Mouse (Mus musculus): ENCODE measurements around the gene Mob2. TPM values are rescaled to one million over a fixed set of nuclear protein-coding genes. Genes with fewer than 3 reads are reported as not detected.
A peak's percentile ranks its signal among the peaks of the same experiment; 100 is the strongest.

Mob2 gene
- total RNA-seq, 2 experiments from 2014 or later, result 52.2 to 53.1 TPM

DNA sequence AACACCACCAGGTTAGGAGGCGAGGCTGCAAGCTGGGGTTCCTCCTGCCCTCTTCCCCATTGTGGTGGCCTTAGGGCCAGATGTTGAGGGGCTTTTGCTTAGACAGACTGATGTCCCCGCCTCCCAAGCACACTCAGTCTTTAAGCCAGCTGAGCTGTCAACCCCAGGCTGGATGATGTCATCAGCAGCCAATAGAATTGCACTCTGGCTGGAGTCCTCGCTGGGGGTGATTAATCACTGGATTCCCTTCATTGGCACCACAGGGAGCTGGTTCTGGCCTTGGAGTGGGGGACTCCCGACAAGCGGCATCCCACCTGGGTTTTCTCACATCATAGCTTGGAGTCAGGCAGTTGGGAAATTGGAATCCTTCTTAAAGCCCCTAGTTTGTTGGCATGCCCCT is 28.0 kb upstream of the Mob2 start:
- no peak for DNase-seq
- no peak for TF ChIP-seq CTCF (IDR thresholded peaks at IDR 0.05)
- intact Hi-C loops (cut with DNase I), result no loop called here
- Histone ChIP-seq H3K27ac (no peak overlapping the region), H3K4me3 (no peak overlapping the region)

DNA sequence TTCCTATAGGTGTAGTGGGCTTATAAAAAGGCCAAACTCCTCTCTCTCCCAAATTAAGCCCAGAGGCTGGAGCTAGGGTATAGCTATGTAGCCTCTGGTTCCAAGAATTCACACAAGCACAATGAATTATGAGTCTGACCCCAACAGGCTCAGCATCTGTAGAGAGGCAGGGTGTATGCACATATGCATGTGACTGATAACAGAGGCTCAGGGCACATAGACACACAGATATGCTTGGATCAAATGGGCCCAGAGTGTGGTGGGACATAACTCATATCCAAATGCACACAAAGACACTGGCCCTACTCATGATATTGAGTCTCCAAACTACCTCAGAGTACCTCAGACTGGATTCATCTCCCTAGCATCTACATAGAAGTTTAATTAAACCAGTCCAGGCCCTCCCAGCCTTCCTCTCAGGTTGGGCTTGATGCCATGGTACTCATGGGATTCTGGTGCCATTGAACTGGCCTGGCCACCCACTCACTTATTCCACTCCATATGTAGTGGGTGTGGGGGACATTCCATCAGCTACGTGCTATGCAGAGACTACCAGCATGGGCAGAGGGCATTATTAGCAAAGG is 26.3 kb upstream of the Mob2 start:
- Histone ChIP-seq H3K4me3 (no peak overlapping the region), H3K27ac (0 out of 2 replicates have a peak overlapping the region, but pooled peaks have one; percentile 2)
- DNase-seq, result no peak
- no peak for TF ChIP-seq CTCF (IDR thresholded peaks at IDR 0.05)
- intact Hi-C loops (cut with DNase I), result no loop called here

DNA sequence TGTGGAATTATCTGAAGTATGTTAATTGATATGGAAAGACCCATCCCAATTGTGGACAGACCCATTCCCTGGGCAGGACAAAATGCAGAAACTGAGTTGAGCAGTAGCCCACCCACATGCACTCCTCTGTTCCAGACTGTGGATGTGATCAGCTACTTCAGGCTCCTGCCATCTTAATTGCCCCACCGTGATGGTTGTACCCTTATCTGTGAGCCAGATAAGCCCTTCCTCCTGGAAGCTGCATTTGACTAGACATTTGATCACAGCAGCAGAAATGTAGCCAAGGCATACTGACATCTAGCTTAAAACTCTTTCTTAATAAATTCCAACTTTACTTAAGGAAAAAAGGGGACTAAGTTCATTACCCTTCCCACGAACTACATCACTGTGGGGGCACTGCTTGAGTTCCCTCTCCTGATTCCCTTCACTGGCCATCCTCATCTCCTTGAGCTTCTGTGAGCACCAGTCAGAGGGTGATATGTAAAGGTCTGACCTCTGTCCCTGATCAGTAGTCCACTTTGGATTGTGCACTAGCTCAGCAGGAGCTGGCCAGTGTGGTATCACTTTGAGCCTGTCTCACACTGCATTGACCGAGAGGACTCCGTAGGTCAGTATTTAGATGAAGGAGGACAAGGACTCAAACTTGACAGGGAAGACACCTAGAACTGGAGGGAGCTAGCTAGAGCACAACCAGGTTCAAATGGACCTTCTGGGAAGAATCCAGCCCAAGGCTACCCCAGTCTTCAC is 25.5 kb upstream of the Mob2 start:
- no peak for DNase-seq
- TF ChIP-seq CTCF (IDR thresholded peaks at IDR 0.05), result no peak
- intact Hi-C loops (cut with DNase I), result no loop called here
- no peak overlapping the region for H3K4me3 ChIP-seq
- peak overlapping the region; percentile 84 for H3K27ac ChIP-seq

DNA sequence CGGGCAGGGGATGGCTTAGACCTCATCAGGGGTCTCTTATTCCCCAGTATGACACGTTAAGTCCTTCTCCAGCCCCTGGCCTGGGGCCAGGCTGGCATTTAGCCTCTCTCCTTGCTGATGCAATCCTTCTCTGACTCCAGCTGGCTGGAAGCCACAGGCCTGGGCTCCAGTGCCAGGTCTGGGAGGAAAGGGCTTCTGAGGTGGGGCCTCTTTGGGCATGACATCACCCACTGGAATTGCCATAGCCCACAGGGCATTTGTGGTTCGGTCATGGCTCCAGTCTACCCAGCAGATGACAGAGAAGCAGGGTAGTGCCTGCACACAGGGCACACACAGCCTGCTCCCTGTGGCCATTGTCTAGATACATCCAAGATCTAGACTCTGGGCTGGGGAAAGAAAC is 24.0 kb upstream of the Mob2 start:
- no peak for TF ChIP-seq CTCF (IDR thresholded peaks at IDR 0.05)
- DNase-seq, result peak; percentile 92
- H3K4me3 ChIP-seq, result peak overlapping the region; percentile 28
- intact Hi-C loops (cut with DNase I), result no loop called here
- peak overlapping the region; percentile 84 for H3K27ac ChIP-seq

DNA sequence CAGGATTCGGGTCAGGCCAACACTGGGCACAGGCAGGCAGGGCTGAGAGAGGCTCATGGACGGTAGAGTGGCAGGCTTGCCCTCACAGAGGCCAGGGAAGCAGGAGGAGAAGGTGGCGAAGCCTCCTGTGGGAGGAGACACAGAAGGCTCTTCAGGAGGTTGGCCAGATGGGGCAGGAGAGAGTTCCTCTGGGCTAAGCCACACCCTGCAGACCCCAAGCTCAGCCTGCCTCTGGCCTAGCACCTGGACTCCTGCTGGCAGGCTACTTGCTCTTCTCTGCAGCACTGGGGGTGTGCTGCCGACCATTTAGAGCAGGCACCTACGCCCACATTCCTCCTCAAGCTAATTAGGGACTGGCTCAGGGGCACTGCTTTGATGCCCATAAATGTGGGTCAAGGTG is 23.5 kb upstream of the Mob2 start:
- H3K4me3 ChIP-seq, result peak overlapping the region; percentile 28
- H3K27ac ChIP-seq, result peak overlapping the region; percentile 84
- peak; percentile 63 for DNase-seq
- TF ChIP-seq CTCF (IDR thresholded peaks at IDR 0.05), result peak; percentile 40
- intact Hi-C loops (cut with DNase I), result no loop called here

DNA sequence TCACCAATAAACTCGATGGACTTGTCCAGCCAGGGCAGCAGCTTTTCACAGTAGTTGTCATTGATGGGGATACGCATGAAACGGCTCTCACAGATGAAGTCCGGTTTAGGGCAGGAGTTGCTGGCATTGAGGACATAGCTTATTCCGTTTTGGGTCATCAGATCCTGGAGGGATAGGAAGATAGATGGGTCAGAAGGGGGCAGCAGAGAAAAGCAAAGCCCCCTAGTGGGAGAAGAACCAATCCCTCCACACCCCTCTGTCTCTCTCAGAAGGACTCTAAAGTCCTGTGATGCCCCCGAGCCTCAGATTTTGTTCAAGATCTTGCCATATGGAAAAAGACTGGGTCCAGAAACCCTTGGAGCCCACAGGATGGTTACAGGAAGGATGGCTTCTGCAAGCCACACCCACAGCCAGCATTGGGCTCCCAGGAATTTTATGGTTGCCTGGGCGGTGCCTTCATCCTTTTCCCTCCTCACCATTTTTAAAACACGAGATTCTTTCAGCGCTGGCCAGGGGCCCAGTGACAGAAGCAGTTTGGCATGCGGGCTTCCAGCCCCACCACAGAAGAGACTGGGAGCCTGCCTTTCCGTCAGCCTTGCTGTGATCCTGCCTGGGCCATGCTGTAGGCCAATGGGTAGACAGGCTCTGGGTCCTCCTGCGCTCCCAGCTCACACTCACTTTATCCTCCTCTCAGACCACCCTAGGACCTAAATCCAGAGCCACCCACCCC is 22.9 kb upstream of the Mob2 start:
- intact Hi-C loops (cut with DNase I), result no loop called here
- TF ChIP-seq CTCF (IDR thresholded peaks at IDR 0.05), result no peak
- peak overlapping the region; percentile 28; the same call in 1 of the 2 replicates for H3K4me3 ChIP-seq
- peak overlapping the region; percentile 84 for H3K27ac ChIP-seq
- DNase-seq, result peak; percentile 79

DNA sequence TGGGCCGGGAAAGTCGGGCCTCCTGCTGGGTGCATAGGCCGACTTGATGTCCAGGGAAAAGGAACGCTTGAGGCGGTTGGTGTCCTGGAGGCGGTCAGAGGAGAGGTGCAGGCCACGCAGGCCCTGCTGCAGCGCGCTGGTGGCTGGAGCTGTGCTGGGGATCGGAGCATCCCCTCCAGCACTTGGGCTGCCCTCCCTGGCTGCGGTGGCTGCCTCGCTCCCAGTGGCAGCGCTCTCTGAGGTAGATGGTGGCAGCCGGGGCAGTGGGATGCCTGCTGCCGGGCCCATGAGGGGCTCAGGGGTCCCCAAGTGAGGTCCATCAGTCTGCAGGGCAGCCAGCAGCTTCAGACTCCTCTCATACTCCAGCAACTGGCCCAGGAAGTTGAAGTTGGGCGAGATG is 21.7 kb upstream of the Mob2 start:
- intact Hi-C loops (cut with DNase I), result no loop called here
- Histone ChIP-seq H3K4me3 (no peak overlapping the region), H3K27ac (no peak overlapping the region)
- TF ChIP-seq CTCF (IDR thresholded peaks at IDR 0.05), result no peak
- DNase-seq, result no peak

DNA sequence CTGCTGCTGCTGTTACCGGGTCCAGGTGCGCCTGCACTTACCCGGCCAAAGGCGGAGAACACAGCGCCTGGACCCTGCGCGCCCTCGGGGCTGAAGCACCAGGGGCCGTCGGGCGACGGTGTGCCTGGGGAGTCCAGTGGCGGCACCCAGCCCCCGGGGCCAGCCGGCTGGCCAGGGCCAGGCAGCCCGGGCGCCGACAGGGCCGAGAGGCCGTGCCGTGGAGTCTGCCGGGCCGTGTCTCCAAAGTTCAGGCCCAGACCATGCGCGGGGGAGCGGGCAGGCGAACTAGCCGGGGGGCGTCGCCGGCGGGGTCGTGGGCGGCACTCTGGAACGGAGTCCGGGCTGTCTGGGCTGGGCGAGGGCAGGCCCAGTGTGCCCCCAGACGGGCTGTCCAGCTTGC is 21.3 kb upstream of the Mob2 start:
- TF ChIP-seq CTCF (IDR thresholded peaks at IDR 0.05), result no peak
- Histone ChIP-seq H3K27ac (no peak overlapping the region), H3K4me3 (no peak overlapping the region)
- intact Hi-C loops (cut with DNase I), result no loop called here
- no peak for DNase-seq

DNA sequence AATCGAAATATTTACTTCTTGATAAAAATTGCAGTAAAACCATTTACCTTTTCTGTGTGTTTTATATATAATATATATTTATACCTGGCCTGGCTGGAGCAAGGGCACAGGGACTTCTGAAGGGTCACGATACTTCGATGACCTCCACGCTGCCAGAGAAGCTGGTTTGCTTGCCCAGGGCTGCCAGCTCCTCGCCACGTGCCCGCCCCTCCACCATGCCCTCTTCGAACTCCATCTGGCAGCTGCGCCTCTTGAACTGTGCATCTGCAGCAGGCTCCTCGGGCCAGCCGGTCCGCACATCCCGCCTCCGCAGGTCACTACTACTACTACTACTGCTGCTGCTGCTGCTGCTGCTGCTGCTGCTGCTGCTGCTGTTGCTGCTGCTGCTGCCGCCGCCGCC is 20.9 kb upstream of the Mob2 start:
- no peak overlapping the region for H3K27ac ChIP-seq
- TF ChIP-seq CTCF (IDR thresholded peaks at IDR 0.05), result no peak
- H3K4me3 ChIP-seq, result no peak overlapping the region
- DNase-seq, result peak; percentile 48
- intact Hi-C loops (cut with DNase I), result no loop called here

DNA sequence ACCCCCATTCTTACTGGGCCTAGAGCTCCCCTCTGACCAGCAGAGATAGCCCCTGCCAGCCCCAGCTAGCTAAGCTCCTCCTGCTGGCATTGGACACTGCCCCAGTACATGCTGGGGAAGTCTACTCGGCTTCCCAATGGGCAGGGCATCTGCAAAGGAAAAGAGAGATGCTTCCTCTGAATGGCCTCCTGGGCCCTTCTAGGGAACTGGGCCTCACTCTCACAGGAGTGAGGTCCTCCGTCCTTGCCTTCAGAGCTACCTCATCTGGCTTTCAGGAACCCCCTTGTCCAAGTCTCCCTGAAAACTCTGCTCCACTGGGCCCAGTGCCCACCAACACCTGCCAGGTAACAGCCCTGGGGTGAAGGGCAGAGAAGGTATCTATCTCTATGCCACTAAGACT is 20.0 kb upstream of the Mob2 start:
- Histone ChIP-seq H3K27ac (peak overlapping the region; percentile 35; the same call in 1 of the 2 replicates), H3K4me3 (no peak overlapping the region)
- intact Hi-C loops (cut with DNase I), result no loop called here
- no peak for TF ChIP-seq CTCF (IDR thresholded peaks at IDR 0.05)
- no peak for DNase-seq

DNA sequence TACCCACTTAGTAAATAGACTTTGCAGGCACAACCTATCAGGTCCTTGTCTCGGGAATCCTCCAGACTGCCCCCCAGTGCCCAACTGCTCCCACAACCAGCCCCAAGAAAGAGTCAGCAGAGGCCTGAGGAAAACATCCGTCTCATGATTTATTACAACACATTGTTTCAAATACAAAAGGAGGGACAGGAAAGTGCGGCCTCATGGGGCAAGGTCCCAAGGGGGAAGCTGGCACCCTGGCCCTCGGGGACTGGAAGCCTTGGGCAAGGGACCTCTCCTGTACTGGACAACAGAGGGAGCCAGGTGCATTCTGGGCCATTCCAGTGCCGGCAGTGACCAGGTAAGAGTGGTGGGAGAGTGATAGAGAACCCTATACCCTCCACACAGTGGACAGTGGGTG is 18.5 kb upstream of the Mob2 start:
- no peak overlapping the region for H3K4me3 ChIP-seq
- intact Hi-C loops (cut with DNase I), result no loop called here
- no peak for TF ChIP-seq CTCF (IDR thresholded peaks at IDR 0.05)
- H3K27ac ChIP-seq, result peak overlapping the region; percentile 24; the same call in 1 of the 2 replicates
- no peak for DNase-seq

DNA sequence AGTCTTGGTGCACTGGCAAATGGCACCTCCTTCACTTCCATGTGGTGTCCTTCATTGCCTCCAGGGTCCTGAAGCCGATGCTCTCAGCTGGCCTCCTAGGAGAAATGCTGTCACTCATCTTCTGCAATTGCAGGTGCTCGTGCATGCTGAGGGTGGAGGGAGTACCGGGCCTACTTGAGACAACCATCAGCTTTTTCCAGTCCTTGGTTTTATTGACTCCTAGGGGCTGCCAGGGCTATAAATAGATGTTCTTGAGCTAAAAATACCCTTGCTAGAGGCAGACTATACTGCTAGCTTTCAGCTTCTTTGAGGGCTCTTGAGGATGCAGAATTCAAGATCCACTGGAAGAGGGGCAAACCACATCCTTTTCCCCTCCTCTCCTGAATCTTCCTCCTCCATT is 16.3 kb upstream of the Mob2 start:
- Histone ChIP-seq H3K27ac (peak overlapping the region; percentile 73), H3K4me3 (no peak overlapping the region)
- no peak for TF ChIP-seq CTCF (IDR thresholded peaks at IDR 0.05)
- DNase-seq, result peak; percentile 44
- intact Hi-C loops (cut with DNase I), result no loop called here
